Mouse (Mus musculus) liver, embryonic 14.5 days (tissue): ENCODE measurements at regions not wholly inside any gene's neighbourhood (a gene's known extent, or its start where the extent isn't known, plus 50 kb on each side); places are given as distances from the start of the nearest gene placed in this dataset.

Experiments
- ATAC-seq: fragments of 200-750 bp; cut with Nextera tagmentation; 2 replicates; pipeline ENCODE4 v1.8.0; 2017; ENCODE audit warnings: moderate number of reproducible peaks, mild to moderate bottlenecking, moderate library complexity; ENCODE audit not compliant: insufficient read depth
- DNase-seq, 3 experiments: peaks; one replicate each; pipeline ENCODE4 v3.0.0-alpha.2; 2012 to 2013; ENCODE audit warnings: low read depth in 3 of 3, low spot score in 3 of 3
- H3K27ac ChIP-seq: fragments of 300-500 bp; sonication (generic); 2 replicates; pipeline ENCODE4 v1.5.1; 2014; ENCODE audit warnings: moderate library complexity, mild to moderate bottlenecking, control low read depth, inconsistent platforms
- H3K27me3 ChIP-seq: fragments of 300-500 bp; sonication (generic); 2 replicates; pipeline ENCODE4 v1.6.1; 2014; ENCODE audit warnings: mild to moderate bottlenecking, low read length, moderate library complexity; ENCODE audit not compliant: control insufficient read depth, insufficient read depth
- H3K36me3 ChIP-seq: fragments of 300-500 bp; sonication (generic); replicated peaks from 2 replicates; pipeline ENCODE4 v1.6.1; 2014; ENCODE audit warnings: low read depth; ENCODE audit not compliant: control insufficient read depth, insufficient read depth
- H3K4me1 ChIP-seq, 2 experiments: fragments of 200-500 bp in 1 of 2; fragments of 300-500 bp in 1 of 2; sonication (generic) in 1 of 2; replicated peaks; 2 replicates each; pipeline ENCODE4 v1.6.1; 2012 to 2014; ENCODE audit warnings: antibody characterized with exemption in 1 of 2, inconsistent platforms in 1 of 2, low read length in 1 of 2; ENCODE audit not compliant: control insufficient read depth in 2 of 2, insufficient read depth in 2 of 2
- H3K4me2 ChIP-seq: fragments of 300-500 bp; sonication (generic); 2 replicates; pipeline ENCODE4 v1.6.1; 2014; ENCODE audit warnings: low read depth, mild to moderate bottlenecking, control low read depth, moderate library complexity
- H3K4me3 ChIP-seq, 2 experiments: fragments of 200-500 bp in 1 of 2; fragments of 300-500 bp in 1 of 2; sonication (generic) in 1 of 2; 2 replicates each; pipeline ENCODE4 v1.5.1; 2012 to 2014; ENCODE audit warnings: low read depth in 2 of 2, low read length in 2 of 2, mild to moderate bottlenecking in 2 of 2, control low read depth in 1 of 2, inconsistent platforms in 1 of 2, moderate library complexity in 1 of 2; ENCODE audit not compliant: insufficient read depth in 1 of 2
- H3K9ac ChIP-seq: fragments of 300-500 bp; sonication (generic); replicated peaks from 2 replicates; pipeline ENCODE4 v1.6.1; 2014; ENCODE audit warnings: mild to moderate bottlenecking, control low read depth, moderate library complexity
- H3K9me3 ChIP-seq: fragments of 300-500 bp; sonication (generic); 2 replicates; pipeline ENCODE4 v1.6.1; 2016; ENCODE audit warnings: low read length, mixed read lengths; ENCODE audit not compliant: control insufficient read depth
- CTCF ChIP-seq: IDR thresholded peaks from 2 replicates; pipeline ENCODE4 v1.5.1; 2016; ENCODE audit warnings: antibody characterized with exemption, low read depth, control low read depth
- EP300 ChIP-seq: IDR thresholded peaks from 2 replicates; pipeline ENCODE4 v1.6.1; 2016; ENCODE audit warnings: antibody characterized with exemption, low read depth
- WGBS: fragments of 180-500 bp; shearing (Covaris S2); extraction: QIAGEN DNeasy Blood & Tissue Kit; methylation state at CpG from one replicate; pipeline ENCODE4 v1.1.7; 2014; ENCODE audit not compliant: insufficient replicate concordance; 5-methylcytosine and 5-hydroxymethylcytosine counted together

- no peak overlapping the region for H3K4me2 ChIP-seq
- no peak overlapping the region for H3K27ac ChIP-seq
- TF ChIP-seq EP300 (no peak), CTCF (no peak)
- no peaks in the 10 kb centered on the region for H3K4me1 ChIP-seq
- WGBS: 10% methylated on average over 1 of the region's 1 CpGs
- H3K4me3 ChIP-seq: no peak overlapping the region
- no peak overlapping the region for H3K9ac ChIP-seq
- no peak for ATAC-seq
- no peaks in the 10 kb centered on the region for H3K9me3 ChIP-seq
- DNase-seq: no peak
- H3K36me3 ChIP-seq: no peaks in the 10 kb centered on the region
- H3K27me3 ChIP-seq: no peaks in the 10 kb centered on the region
Measured at GRCm38 (mm10) chr2:131672223-131672622, 110.1 kb upstream of the Adra1d start.

DNA sequence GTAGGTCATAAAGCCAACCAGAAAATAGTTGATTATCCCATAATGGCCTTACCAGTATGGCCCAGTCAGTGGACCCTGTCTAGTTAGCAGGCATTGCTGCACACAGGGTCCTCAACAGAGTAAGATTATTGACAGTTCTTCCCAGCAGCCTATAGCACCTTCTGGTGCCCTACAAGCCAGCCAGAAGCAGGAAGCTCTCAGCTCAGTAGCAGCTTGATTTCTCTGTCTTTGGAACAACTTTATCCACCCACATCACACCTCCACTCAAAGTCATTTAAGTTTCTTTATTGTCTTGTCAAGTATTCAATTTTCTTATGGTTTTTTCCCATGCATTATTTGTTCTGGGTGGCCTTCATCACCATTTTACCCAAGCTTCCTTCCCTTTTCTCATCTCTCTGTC, 108.8 kb upstream of the Adra1d start:
- ATAC-seq (no peak), DNase-seq (no peak)
- no peak overlapping the region for H3K4me3 ChIP-seq
- TF ChIP-seq EP300 (no peak), CTCF (no peak)
- no peak overlapping the region for H3K4me2 ChIP-seq
- H3K4me1 ChIP-seq: no peaks in the 10 kb centered on the region
- no peaks in the 10 kb centered on the region for H3K9me3 ChIP-seq
- H3K36me3 ChIP-seq: no peaks in the 10 kb centered on the region
- no peaks in the 10 kb centered on the region for H3K27me3 ChIP-seq
- H3K9ac ChIP-seq: no peak overlapping the region
- H3K27ac ChIP-seq: no peak overlapping the region

GRCm38 (mm10) chr2:131667874-131668273, 105.8 kb upstream of the Adra1d start:
- no peak for DNase-seq

DNA sequence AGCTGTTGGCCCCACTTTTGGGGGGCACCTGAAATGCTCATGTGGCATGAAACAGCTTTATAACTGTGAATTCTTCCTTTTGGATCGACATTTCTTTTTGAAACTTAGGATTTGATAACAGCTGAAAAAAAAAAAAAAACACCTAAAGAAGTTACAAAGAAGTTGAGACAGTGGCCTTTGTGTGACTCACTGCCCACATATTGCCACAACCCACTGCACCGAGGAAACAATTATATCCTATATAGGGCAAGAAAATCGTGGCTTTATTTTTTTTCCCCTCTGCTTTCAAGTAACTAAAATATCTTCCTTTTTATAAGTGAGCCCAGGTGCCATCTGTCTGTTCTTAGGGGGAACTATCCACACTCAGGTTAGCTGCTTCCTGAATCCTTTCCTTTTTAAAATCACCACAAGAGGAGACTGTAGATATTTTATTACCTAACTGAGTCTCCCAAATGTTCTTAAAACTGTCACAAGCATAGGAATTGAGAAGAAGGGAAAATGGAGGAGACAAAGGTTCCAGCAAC, 104.8 kb upstream of the Adra1d start:
- no peaks in the 10 kb centered on the region for H3K9me3 ChIP-seq
- 32% methylated on average over 3 of the region's 3 CpGs for WGBS
- no peak for DNase-seq
- no peaks in the 10 kb centered on the region for H3K4me1 ChIP-seq
- no peak overlapping the region for H3K9ac ChIP-seq
- no peak for ATAC-seq
- TF ChIP-seq CTCF (no peak), EP300 (no peak)
- H3K4me2 ChIP-seq: no peak overlapping the region
- no peaks in the 10 kb centered on the region for H3K36me3 ChIP-seq
- H3K4me3 ChIP-seq: no peak overlapping the region
- H3K27me3 ChIP-seq: no peaks in the 10 kb centered on the region
- H3K27ac ChIP-seq: no peak overlapping the region

More at GRCm38 (mm10) chr2:131667874-131668273, 105.8 kb upstream of the Adra1d start:
- TF ChIP-seq EP300: no peak
- TF ChIP-seq CTCF: no peak
- Histone ChIP-seq H3K36me3 (no peaks in the 10 kb centered on the region), H3K4me2 (no peak overlapping the region), H3K4me3 (no peak overlapping the region), H3K27ac (no peak overlapping the region), H3K9me3 (no peaks in the 10 kb centered on the region), H3K27me3 (no peaks in the 10 kb centered on the region), H3K4me1 (no peaks in the 10 kb centered on the region), H3K9ac (no peak overlapping the region)
- WGBS: 60% methylated on average over 2 of the region's 2 CpGs
- no peak for ATAC-seq

DNA sequence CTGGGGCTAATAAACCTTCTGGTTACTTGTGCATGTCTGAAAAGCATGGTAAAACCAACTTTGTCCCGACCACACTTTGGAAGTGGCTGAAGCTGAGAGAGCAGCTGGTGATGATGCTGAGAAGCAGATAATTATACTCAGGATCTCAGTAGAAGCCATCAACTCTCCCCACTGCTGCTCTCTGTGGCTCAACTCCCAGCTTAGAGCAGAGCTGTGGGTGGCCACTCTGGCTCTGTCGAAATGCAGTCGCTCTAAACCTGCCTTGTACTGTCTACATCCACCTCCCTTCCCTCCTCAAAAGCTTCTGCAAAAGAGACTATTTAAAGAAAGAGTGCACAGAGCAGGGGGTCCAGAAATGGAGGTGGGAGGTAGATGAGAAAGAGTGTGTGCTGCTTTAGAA, 102.5 kb upstream of the Adra1d start:
- Histone ChIP-seq H3K4me2 (no peak overlapping the region), H3K9me3 (no peaks in the 10 kb centered on the region), H3K36me3 (no peaks in the 10 kb centered on the region), H3K4me3 (no peak overlapping the region), H3K4me1 (no peaks in the 10 kb centered on the region), H3K27ac (no peak overlapping the region), H3K27me3 (no peaks in the 10 kb centered on the region), H3K9ac (no peak overlapping the region)
- WGBS: 66% methylated on average over 3 of the region's 3 CpGs
- TF ChIP-seq EP300: no peak
- TF ChIP-seq CTCF: no peak
- DNase-seq (no peak), ATAC-seq (no peak)
